Mouse (Mus musculus) bone marrow macrophage, adult 2 months (primary cell): ENCODE measurements at regions not wholly inside any gene's neighbourhood (a gene's known extent, or its start where the extent isn't known, plus 50 kb on each side); places are given as distances from the start of the nearest gene placed in this dataset.

Experiments used
- CTCF ChIP-seq: IDR thresholded peaks from 2 replicates; pipeline ENCODE4 v1.5.1; 2012; ENCODE audit warnings: low read depth, mild to moderate bottlenecking, low read length, moderate library complexity
- POLR2A ChIP-seq: IDR thresholded peaks from 2 replicates; pipeline ENCODE4 v1.6.1; 2012; ENCODE audit warnings: mild to moderate bottlenecking, low read depth, low read length, borderline replicate concordance

GRCm38 (mm10) chr9:14204817-14205216 lies 70.0 kb upstream of the Sesn3 start:
- no peak for TF ChIP-seq CTCF
- no peak for TF ChIP-seq POLR2A
